8 mouse cellular contexts compared by ENCODE assay signal in genomic region chr15:102150301-102151135, GRCm38 (mm10). TPM values are rescaled to one million over a fixed set of nuclear protein-coding genes. Genes with fewer than 3 reads are reported as not detected.
DNase-seq lines count a peak whose midpoint lies in the region; ATAC-seq lines count a peak whose summit lies in the region.

TSS of gene Soat2 (plus strand) at chr15:102150526.

- H3K4me3 ChIP-seq in heart, embryonic 16.5 days (ENCODE audit: low read length), result no peak within 1 kb of the TSS
- H3K4me3 ChIP-seq in limb, embryonic 11.5 days (ENCODE audit: low read depth, low read length), result no peak within 1 kb of the TSS
- no peak within 1 kb of the TSS for H3K4me3 ChIP-seq in forebrain, embryonic 12.5 days (replicated peaks)

- peaks cover 9% of the 10 kb centered on the region for H3K4me1 ChIP-seq in heart, embryonic 16.5 days (ENCODE audit: control insufficient read depth, insufficient read depth, low read length)
- H3K4me1 ChIP-seq in limb, embryonic 11.5 days (ENCODE audit: control insufficient read depth, insufficient read depth, low read length), result peaks cover 12% of the 10 kb centered on the region
- peaks cover 10% of the 10 kb centered on the region for H3K4me1 ChIP-seq in forebrain, embryonic 12.5 days

- H3K9me3 ChIP-seq in heart, embryonic 16.5 days (replicated peaks; ENCODE audit: control insufficient read depth, low read length), result 0 out of 2 replicates have a peak, but pooled peaks cover 3% of the 10 kb centered on the region
- no peaks in the 10 kb centered on the region for H3K9me3 ChIP-seq in limb, embryonic 11.5 days (ENCODE audit: control insufficient read depth, low read length)
- H3K9me3 ChIP-seq in forebrain, embryonic 12.5 days, result no peaks in the 10 kb centered on the region

- peak within 1 kb of the TSS; percentile 20; the same call in 1 of the 2 replicates for H3K27ac ChIP-seq in heart, embryonic 16.5 days (ENCODE audit: low read length)
- no peak within 1 kb of the TSS for H3K27ac ChIP-seq in limb, embryonic 11.5 days (replicated peaks; ENCODE audit: low read depth, low read length)
- no peak within 1 kb of the TSS for H3K27ac ChIP-seq in forebrain, embryonic 12.5 days

- peak within 1 kb of the TSS; percentile 32 for H3K9ac ChIP-seq in heart, embryonic 16.5 days (ENCODE audit: low read length)
- peak within 1 kb of the TSS; percentile 40 for H3K9ac ChIP-seq in limb, embryonic 11.5 days (ENCODE audit: low read length)
- no peak within 1 kb of the TSS for H3K9ac ChIP-seq in forebrain, embryonic 12.5 days

- H3K4me2 ChIP-seq in heart, embryonic 16.5 days (ENCODE audit: low read depth, low read length), result peak within 1 kb of the TSS; percentile 41
- no peak within 1 kb of the TSS for H3K4me2 ChIP-seq in limb, embryonic 11.5 days (ENCODE audit: low read depth, severe bottlenecking)
- H3K4me2 ChIP-seq in forebrain, embryonic 12.5 days, result no peak within 1 kb of the TSS

- ATAC-seq in heart, embryonic 16.5 days (replicated peaks; ENCODE audit: extremely low read depth, insufficient read depth, low FRiP score), result no peak
- no peak for ATAC-seq in limb, embryonic 11.5 days (ENCODE audit: insufficient number of reproducible peaks, low FRiP score, low TSS enrichment, low read depth)
- ATAC-seq in forebrain, embryonic 12.5 days (ENCODE audit: low FRiP score), result no peak

- H3K27me3 ChIP-seq in heart, embryonic 16.5 days (ENCODE audit: control insufficient read depth, insufficient read depth, low read length), result peaks cover 5% of the 10 kb centered on the region
- peaks cover 6% of the 10 kb centered on the region for H3K27me3 ChIP-seq in limb, embryonic 11.5 days (ENCODE audit: control insufficient read depth, insufficient read depth, low read length)
- peaks cover 15% of the 10 kb centered on the region for H3K27me3 ChIP-seq in forebrain, embryonic 12.5 days

- WGBS in heart, embryonic 16.5 days, result 29% methylated on average over 20 of the region's 20 CpGs
- WGBS in limb, embryonic 11.5 days, result 46% methylated on average over 20 of the region's 20 CpGs
- 59% methylated on average over 20 of the region's 20 CpGs for WGBS in forebrain, embryonic 12.5 days

- no peaks in the 10 kb centered on the region for H3K36me3 ChIP-seq in heart, embryonic 16.5 days (ENCODE audit: control insufficient read depth, insufficient read depth)
- H3K36me3 ChIP-seq in limb, embryonic 11.5 days (ENCODE audit: control insufficient read depth, insufficient read depth, low read length), result no peaks in the 10 kb centered on the region
- H3K36me3 ChIP-seq in forebrain, embryonic 12.5 days (replicated peaks), result no peaks in the 10 kb centered on the region

- DNase-seq in adrenal gland, postnatal 36 days, result peak; percentile 35 to 61
- no peak for DNase-seq in adrenal gland, postnatal 25 days
- peak; percentile 49 for DNase-seq in T-cell, adult 2 months (ENCODE audit: low spot score)
- DNase-seq in limb, embryonic 11.5 days (ENCODE audit: low spot score), result no peak
- DNase-seq in naive thymus-derived CD4-positive, alpha-beta T cell, adult 2 months (ENCODE audit: low read depth), result peak; percentile 36
- DNase-seq in cerebellum, postnatal 10 days, result no peak

RNA-seq across cellular contexts. Expression of gene Soat2, which starts in this region (rescaled TPM):
- total RNA-seq in adrenal gland, postnatal 36 days (2021), result under 1 TPM; 0.40 to 0.49 TPM
- 0.55 and 1.2 TPM in 2 replicates for total RNA-seq in adrenal gland, postnatal 25 days (2021)
- 0.24 and 0.42 TPM in 2 replicates for polyA plus RNA-seq in heart, embryonic 16.5 days (2015; fragmentation: Nextera tagmentation; extraction: Ambion mirVana)
- polyA plus RNA-seq in limb, embryonic 11.5 days (2014; fragmentation: Nextera tagmentation; extraction: Ambion mirVana), result 0.09 and 0.24 TPM in 2 replicates
- 0.08 TPM in 1 of 2 replicates, not detected in the other for polyA plus RNA-seq in forebrain, embryonic 12.5 days (2016; fragmentation: Nextera tagmentation; extraction: Ambion mirVana)

Comparison
In these comparisons a context has a peak if more than half of its experiments do, and no peak if none do; other contexts are left out.
1. Peak in DNase-seq in adrenal gland, postnatal 36 days; RNA of the gene not detected or under 1 TPM.
2. DNase-seq: peak in T-cell, adult 2 months (single experiment) and naive thymus-derived CD4-positive, alpha-beta T cell, adult 2 months (single experiment); none in adrenal gland, postnatal 25 days (single experiment), limb, embryonic 11.5 days (single experiment) and cerebellum, postnatal 10 days (0 of 2).